Mouse (Mus musculus): Measurements from ENCODE around the gene Gm45717. TPM values are rescaled to one million over a fixed set of nuclear protein-coding genes. Genes with fewer than 3 reads are reported as not detected.
A peak's percentile ranks its signal among the peaks of the same experiment; 100 is the strongest.
"Not testable (repeated sequence)": the region's sequence is repeated elsewhere in the genome, so short reads cannot be mapped to it uniquely, and the experiment has no call there.

Gene Gm45717
- polyA plus RNA-seq, 1 experiment from 2014 or later, result 0.76 TPM

GRCm38 (mm10) chr7:140970931-140971330, 15.2 kb upstream of the Gm45717 start:
- no peak overlapping the region for H3K4me3 ChIP-seq (ENCODE audit: low read length)
- H3K36me3 ChIP-seq (ENCODE audit: insufficient read depth, low read length), result no peaks in the 10 kb centered on the region
- H3K27ac ChIP-seq (ENCODE audit: low read length), result peak overlapping the region; percentile 82; the same call in 1 of the 2 replicates
- H3K9ac ChIP-seq (replicated peaks; ENCODE audit: low read length), result no peak overlapping the region
- H3K4me1 ChIP-seq (ENCODE audit: insufficient read depth, low read length), result peaks cover 46% of the 10 kb centered on the region
- H3K27me3 ChIP-seq (ENCODE audit: insufficient read depth, low read length), result no peaks in the 10 kb centered on the region
- H3K4me2 ChIP-seq (replicated peaks; ENCODE audit: low read depth, low read length), result no peak overlapping the region
- no peaks in the 10 kb centered on the region for H3K9me3 ChIP-seq (ENCODE audit: low read length)
- 47% methylated on average over 7 of the region's 7 CpGs for WGBS
- no peak for ATAC-seq (ENCODE audit: low FRiP score, low TSS enrichment)

- not testable (repeated sequence) for H3K9ac ChIP-seq (replicated peaks; ENCODE audit: low read length); H3K27ac ChIP-seq (ENCODE audit: low read length); H3K27me3 ChIP-seq (ENCODE audit: insufficient read depth, low read length); H3K4me3 ChIP-seq (ENCODE audit: low read length); H3K9me3 ChIP-seq (ENCODE audit: low read length); H3K36me3 ChIP-seq (ENCODE audit: insufficient read depth, low read length); ATAC-seq (ENCODE audit: low FRiP score, low TSS enrichment)
- WGBS, result 26% methylated on average over 3 of the region's 3 CpGs
- Histone ChIP-seq H3K4me2 (replicated peaks; ENCODE audit: low read depth, low read length) (peak overlapping the region; percentile 44), H3K4me1 (ENCODE audit: insufficient read depth, low read length) (peaks cover 40% of the 10 kb centered on the region)
These were observed 13.0 kb upstream of the Gm45717 start for GRCm38 (mm10) chr7:140968710-140969109.

GRCm38 (mm10) chr7:140967862-140968591, 12.3 kb upstream of the Gm45717 start:
- peak overlapping the region; percentile 70 for H3K27ac ChIP-seq (ENCODE audit: low read length)
- peak; percentile 43; the same call in 1 of the 2 replicates for ATAC-seq (ENCODE audit: low FRiP score, low TSS enrichment)
- H3K27me3 ChIP-seq (ENCODE audit: insufficient read depth, low read length), result no peaks in the 10 kb centered on the region
- no peaks in the 10 kb centered on the region for H3K9me3 ChIP-seq (ENCODE audit: low read length)
- H3K36me3 ChIP-seq (ENCODE audit: insufficient read depth, low read length), result no peaks in the 10 kb centered on the region
- 10% methylated on average over 14 of the region's 14 CpGs for WGBS
- peak overlapping the region; percentile 21 for H3K4me3 ChIP-seq (ENCODE audit: low read length)
- peak overlapping the region; percentile 44 for H3K4me2 ChIP-seq (replicated peaks; ENCODE audit: low read depth, low read length)
- H3K9ac ChIP-seq (replicated peaks; ENCODE audit: low read length), result peak overlapping the region; percentile 24
- peaks cover 35% of the 10 kb centered on the region for H3K4me1 ChIP-seq (ENCODE audit: insufficient read depth, low read length)

- ATAC-seq (ENCODE audit: low FRiP score, low TSS enrichment), result no peak
- peaks cover 35% of the 10 kb centered on the region for H3K4me1 ChIP-seq (ENCODE audit: insufficient read depth, low read length)
- no peaks in the 10 kb centered on the region for H3K36me3 ChIP-seq (ENCODE audit: insufficient read depth, low read length)
- H3K4me3 ChIP-seq (ENCODE audit: low read length), result peak within 1 kb of the TSS; percentile 21
- peak within 1 kb of the TSS; percentile 70 for H3K27ac ChIP-seq (ENCODE audit: low read length)
- H3K9ac ChIP-seq (replicated peaks; ENCODE audit: low read length), result peak within 1 kb of the TSS; percentile 24
- H3K27me3 ChIP-seq (ENCODE audit: insufficient read depth, low read length), result no peaks in the 10 kb centered on the region
- no peaks in the 10 kb centered on the region for H3K9me3 ChIP-seq (ENCODE audit: low read length)
- H3K4me2 ChIP-seq (replicated peaks; ENCODE audit: low read depth, low read length), result peak within 1 kb of the TSS; percentile 44
- 89% methylated on average over 4 of the region's 4 CpGs for WGBS
These were observed 11.2 kb upstream of the Gm45717 start, which contains the start of gene Ifitm1 for GRCm38 (mm10) chr7:140966921-140967320. Gene Ifitm1 (plus strand): TSS chr7:140967221.

GRCm38 (mm10) chr7:140962733-140963132, 7.0 kb upstream of the Gm45717 start:
- no peak for ATAC-seq (ENCODE audit: low FRiP score, low TSS enrichment)
- WGBS, result 84% methylated on average over 2 of the region's 2 CpGs
- no peak overlapping the region for H3K4me2 ChIP-seq (replicated peaks; ENCODE audit: low read depth, low read length)
- H3K36me3 ChIP-seq (ENCODE audit: insufficient read depth, low read length), result no peaks in the 10 kb centered on the region
- no peak overlapping the region for H3K9ac ChIP-seq (replicated peaks; ENCODE audit: low read length)
- no peaks in the 10 kb centered on the region for H3K27me3 ChIP-seq (ENCODE audit: insufficient read depth, low read length)
- H3K4me1 ChIP-seq (ENCODE audit: insufficient read depth, low read length), result peaks cover 7% of the 10 kb centered on the region; the same call in 1 of the 2 replicates
- no peak overlapping the region for H3K4me3 ChIP-seq (ENCODE audit: low read length)
- H3K27ac ChIP-seq (ENCODE audit: low read length), result no peak overlapping the region
- H3K9me3 ChIP-seq (ENCODE audit: low read length), result no peaks in the 10 kb centered on the region

GRCm38 (mm10) chr7:140961416-140961815, 5.7 kb upstream of the Gm45717 start:
- 76% methylated on average over 2 of the region's 2 CpGs for WGBS
- H3K4me2 ChIP-seq (replicated peaks; ENCODE audit: low read depth, low read length), result no peak overlapping the region
- peaks cover 8% of the 10 kb centered on the region for H3K4me1 ChIP-seq (ENCODE audit: insufficient read depth, low read length)
- H3K4me3 ChIP-seq (ENCODE audit: low read length), result no peak overlapping the region
- ATAC-seq (ENCODE audit: low FRiP score, low TSS enrichment), result no peak
- H3K9me3 ChIP-seq (ENCODE audit: low read length), result no peaks in the 10 kb centered on the region
- no peaks in the 10 kb centered on the region for H3K36me3 ChIP-seq (ENCODE audit: insufficient read depth, low read length)
- no peaks in the 10 kb centered on the region for H3K27me3 ChIP-seq (ENCODE audit: insufficient read depth, low read length)
- H3K9ac ChIP-seq (replicated peaks; ENCODE audit: low read length), result no peak overlapping the region
- H3K27ac ChIP-seq (ENCODE audit: low read length), result no peak overlapping the region

- 84% methylated on average over 5 of the region's 5 CpGs for WGBS
- H3K4me1 ChIP-seq (ENCODE audit: insufficient read depth, low read length), result peaks cover 14% of the 10 kb centered on the region
- H3K4me2 ChIP-seq (replicated peaks; ENCODE audit: low read depth, low read length), result no peak overlapping the region
- no peak overlapping the region for H3K4me3 ChIP-seq (ENCODE audit: low read length)
- H3K9me3 ChIP-seq (ENCODE audit: low read length), result no peaks in the 10 kb centered on the region
- ATAC-seq (ENCODE audit: low FRiP score, low TSS enrichment), result no peak
- H3K27ac ChIP-seq (ENCODE audit: low read length), result no peak overlapping the region
- no peak overlapping the region for H3K9ac ChIP-seq (replicated peaks; ENCODE audit: low read length)
- H3K36me3 ChIP-seq (ENCODE audit: insufficient read depth, low read length), result no peaks in the 10 kb centered on the region
- no peaks in the 10 kb centered on the region for H3K27me3 ChIP-seq (ENCODE audit: insufficient read depth, low read length)
These were observed 4.3 kb upstream of the Gm45717 start for GRCm38 (mm10) chr7:140960026-140960425.

- Histone ChIP-seq H3K4me1 (ENCODE audit: insufficient read depth, low read length) (peaks cover 18% of the 10 kb centered on the region), H3K27ac (ENCODE audit: low read length) (peak overlapping the region; percentile 8; the same call in 1 of the 2 replicates), H3K27me3 (ENCODE audit: insufficient read depth, low read length) (no peaks in the 10 kb centered on the region), H3K9ac (replicated peaks; ENCODE audit: low read length) (no peak overlapping the region), H3K9me3 (ENCODE audit: low read length) (no peaks in the 10 kb centered on the region), H3K36me3 (ENCODE audit: insufficient read depth, low read length) (no peaks in the 10 kb centered on the region), H3K4me3 (ENCODE audit: low read length) (no peak overlapping the region), H3K4me2 (replicated peaks; ENCODE audit: low read depth, low read length) (no peak overlapping the region)
- WGBS, result 8% methylated on average over 9 of the region's 9 CpGs
- no peak for ATAC-seq (ENCODE audit: low FRiP score, low TSS enrichment)
These were observed 3.6 kb upstream of the Gm45717 start for GRCm38 (mm10) chr7:140959181-140959901.

GRCm38 (mm10) chr7:140956556-140956869, 776 bp upstream of the Gm45717 start:
- H3K27ac ChIP-seq (ENCODE audit: low read length), result peak overlapping the region; percentile 96
- H3K4me1 ChIP-seq (ENCODE audit: insufficient read depth, low read length), result peaks cover 35% of the 10 kb centered on the region
- no peaks in the 10 kb centered on the region for H3K9me3 ChIP-seq (ENCODE audit: low read length)
- no peak overlapping the region for H3K4me3 ChIP-seq (ENCODE audit: low read length)
- H3K27me3 ChIP-seq (ENCODE audit: insufficient read depth, low read length), result no peaks in the 10 kb centered on the region
- WGBS, result 42% methylated on average over 6 of the region's 6 CpGs
- H3K36me3 ChIP-seq (ENCODE audit: insufficient read depth, low read length), result no peaks in the 10 kb centered on the region
- ATAC-seq (ENCODE audit: low FRiP score, low TSS enrichment), result no peak; the same call in 1 of the 2 replicates
- H3K9ac ChIP-seq (replicated peaks; ENCODE audit: low read length), result peak overlapping the region; percentile 7; the same call in 1 of the 2 replicates
- H3K4me2 ChIP-seq (replicated peaks; ENCODE audit: low read depth, low read length), result peak overlapping the region; percentile 79

GRCm38 (mm10) chr7:140955342-140955741, 395 bp downstream of the Gm45717 start:
- peaks cover 47% of the 10 kb centered on the region for H3K4me1 ChIP-seq (ENCODE audit: insufficient read depth, low read length)
- 5% methylated on average over 17 of the region's 17 CpGs for WGBS

More at GRCm38 (mm10) chr7:140955342-140955741, 395 bp downstream of the Gm45717 start:
- peak overlapping the region; percentile 79 for H3K4me2 ChIP-seq (replicated peaks; ENCODE audit: low read depth, low read length)
- H3K9ac ChIP-seq (replicated peaks; ENCODE audit: low read length), result peak overlapping the region; percentile 77
- no peaks in the 10 kb centered on the region for H3K9me3 ChIP-seq (ENCODE audit: low read length)
- peak overlapping the region; percentile 73 for H3K4me3 ChIP-seq (ENCODE audit: low read length)
- H3K27me3 ChIP-seq (ENCODE audit: insufficient read depth, low read length), result no peaks in the 10 kb centered on the region
- no peaks in the 10 kb centered on the region for H3K36me3 ChIP-seq (ENCODE audit: insufficient read depth, low read length)
- ATAC-seq (ENCODE audit: low FRiP score, low TSS enrichment), result peak; percentile 43
- peak overlapping the region; percentile 96 for H3K27ac ChIP-seq (ENCODE audit: low read length)

All from kidney, embryonic 16.5 days (tissue).